Mouse (Mus musculus): Measurements from ENCODE around the gene Gmds. TPM values are rescaled to one million over a fixed set of nuclear protein-coding genes. Genes with fewer than 3 reads are reported as not detected.

Gene Gmds
- total and polyA plus RNA-seq, 2 experiments from 2014 or later: 18.6 to 35.1 TPM

GRCm38 (mm10) chr13:31974751-31975479 lies 363.6 kb downstream of the Gmds start:
- H3K4me3 ChIP-seq (ENCODE audit: low read depth, low read length): no peak overlapping the region
- no peak overlapping the region for H3K4me2 ChIP-seq (ENCODE audit: low read depth)
- H3K36me3 ChIP-seq (ENCODE audit: insufficient read depth): no peaks in the 10 kb centered on the region
- 56% methylated on average over 3 of the region's 3 CpGs for WGBS
- H3K27me3 ChIP-seq (ENCODE audit: insufficient read depth, low read length): no peaks in the 10 kb centered on the region
- H3K4me1 ChIP-seq (ENCODE audit: insufficient read depth): no peaks in the 10 kb centered on the region
- H3K9ac ChIP-seq: no peak overlapping the region
- no peaks in the 10 kb centered on the region for H3K9me3 ChIP-seq (ENCODE audit: low read length)
- no peak for DNase-seq
- no peak for ATAC-seq
- no peak overlapping the region for H3K27ac ChIP-seq (ENCODE audit: low read depth, low read length)
- no peak for TF ChIP-seq CTCF (IDR thresholded peaks at IDR 0.05; ENCODE audit: low read depth)

- no peak overlapping the region for H3K4me2 ChIP-seq (ENCODE audit: low read depth)
- 39% methylated on average over 2 of the region's 2 CpGs for WGBS
- no peak; the same call in 1 of the 2 replicates for ATAC-seq
Measured at GRCm38 (mm10) chr13:31971040-31971501, 367.5 kb downstream of the Gmds start.

GRCm38 (mm10) chr13:31968272-31968671 lies 370.3 kb downstream of the Gmds start:
- no peaks in the 10 kb centered on the region for H3K27me3 ChIP-seq (ENCODE audit: insufficient read depth, low read length)
- no peaks in the 10 kb centered on the region for H3K9me3 ChIP-seq (ENCODE audit: low read length)
- H3K9ac ChIP-seq: no peak overlapping the region
- no peak overlapping the region for H3K27ac ChIP-seq (ENCODE audit: low read depth, low read length)
- no peak overlapping the region for H3K4me2 ChIP-seq (ENCODE audit: low read depth)
- ATAC-seq (no peak), DNase-seq (no peak)
- TF ChIP-seq CTCF (IDR thresholded peaks at IDR 0.05; ENCODE audit: low read depth): no peak
- 90% methylated on average over 2 of the region's 2 CpGs for WGBS
- H3K4me1 ChIP-seq (ENCODE audit: insufficient read depth): no peaks in the 10 kb centered on the region
- no peak overlapping the region for H3K4me3 ChIP-seq (ENCODE audit: low read depth, low read length)
- H3K36me3 ChIP-seq (ENCODE audit: insufficient read depth): no peaks in the 10 kb centered on the region

More at GRCm38 (mm10) chr13:31971040-31971501, 367.5 kb downstream of the Gmds start:
- H3K27me3 ChIP-seq (ENCODE audit: insufficient read depth, low read length): no peaks in the 10 kb centered on the region
- no peak for TF ChIP-seq CTCF (IDR thresholded peaks at IDR 0.05; ENCODE audit: low read depth)
- no peak overlapping the region for H3K4me3 ChIP-seq (ENCODE audit: low read depth, low read length)
- H3K9ac ChIP-seq: no peak overlapping the region
- H3K36me3 ChIP-seq (ENCODE audit: insufficient read depth): no peaks in the 10 kb centered on the region
- no peaks in the 10 kb centered on the region for H3K4me1 ChIP-seq (ENCODE audit: insufficient read depth)
- no peaks in the 10 kb centered on the region for H3K9me3 ChIP-seq (ENCODE audit: low read length)
- DNase-seq: no peak
- no peak overlapping the region for H3K27ac ChIP-seq (ENCODE audit: low read depth, low read length)

- no peak overlapping the region for H3K27ac ChIP-seq (ENCODE audit: low read depth, low read length)
Measured at GRCm38 (mm10) chr13:31966931-31967532, 371.5 kb downstream of the Gmds start.

GRCm38 (mm10) chr13:31960514-31960913 lies 378.0 kb downstream of the Gmds start:
- Histone ChIP-seq H3K9ac (no peak overlapping the region), H3K27ac (ENCODE audit: low read depth, low read length) (no peak overlapping the region), H3K9me3 (ENCODE audit: low read length) (no peaks in the 10 kb centered on the region), H3K27me3 (ENCODE audit: insufficient read depth, low read length) (no peaks in the 10 kb centered on the region), H3K36me3 (ENCODE audit: insufficient read depth) (no peaks in the 10 kb centered on the region), H3K4me2 (ENCODE audit: low read depth) (no peak overlapping the region), H3K4me1 (ENCODE audit: insufficient read depth) (no peaks in the 10 kb centered on the region), H3K4me3 (ENCODE audit: low read depth, low read length) (no peak overlapping the region)
- WGBS: 47% methylated on average over 3 of the region's 3 CpGs
- TF ChIP-seq CTCF (IDR thresholded peaks at IDR 0.05; ENCODE audit: low read depth): no peak
- DNase-seq (no peak), ATAC-seq (no peak)

More at GRCm38 (mm10) chr13:31966931-31967532, 371.5 kb downstream of the Gmds start:
- Histone ChIP-seq H3K36me3 (ENCODE audit: insufficient read depth) (no peaks in the 10 kb centered on the region), H3K4me3 (ENCODE audit: low read depth, low read length) (no peak overlapping the region), H3K9me3 (ENCODE audit: low read length) (no peaks in the 10 kb centered on the region), H3K27me3 (ENCODE audit: insufficient read depth, low read length) (no peaks in the 10 kb centered on the region), H3K4me1 (ENCODE audit: insufficient read depth) (no peaks in the 10 kb centered on the region), H3K4me2 (ENCODE audit: low read depth) (no peak overlapping the region), H3K9ac (no peak overlapping the region)
- DNase-seq (no peak), ATAC-seq (no peak)
- WGBS: 74% methylated on average over 3 of the region's 3 CpGs
- TF ChIP-seq CTCF (IDR thresholded peaks at IDR 0.05; ENCODE audit: low read depth): no peak

- H3K4me2 ChIP-seq (ENCODE audit: low read depth): no peak overlapping the region
- no peak overlapping the region for H3K4me3 ChIP-seq (ENCODE audit: low read depth, low read length)
- H3K4me1 ChIP-seq (ENCODE audit: insufficient read depth): no peaks in the 10 kb centered on the region
- H3K36me3 ChIP-seq (ENCODE audit: insufficient read depth): no peaks in the 10 kb centered on the region
- 44% methylated on average over 13 of the region's 13 CpGs for WGBS
- no peak overlapping the region for H3K9ac ChIP-seq
- DNase-seq (no peak), ATAC-seq (no peak)
- no peak for TF ChIP-seq CTCF (IDR thresholded peaks at IDR 0.05; ENCODE audit: low read depth)
- no peaks in the 10 kb centered on the region for H3K9me3 ChIP-seq (ENCODE audit: low read length)
- H3K27ac ChIP-seq (ENCODE audit: low read depth, low read length): no peak overlapping the region
- no peaks in the 10 kb centered on the region for H3K27me3 ChIP-seq (ENCODE audit: insufficient read depth, low read length)
Measured at GRCm38 (mm10) chr13:31958346-31959335, 379.9 kb downstream of the Gmds start.

Data from forebrain, postnatal 0 days (tissue).